Mouse (Mus musculus) limb, embryonic 14.5 days (tissue): Measurements from ENCODE around the gene Tnfrsf23. TPM values are rescaled to one million over a fixed set of nuclear protein-coding genes. Genes with fewer than 3 reads are reported as not detected.

Experiments used
- ATAC-seq: fragments of 200-750 bp; cut with Nextera tagmentation; 2 replicates; pipeline ENCODE4 v1.8.0; 2017; ENCODE audit warnings: low read depth, moderate number of reproducible peaks, moderate TSS enrichment; ENCODE audit not compliant: low FRiP score
- DNase-seq: peaks from one replicate; pipeline ENCODE4 v3.0.0-alpha.2; 2015; ENCODE audit warnings: low spot score
- H3K27ac ChIP-seq: fragments of 300-500 bp; sonication (generic); replicated peaks from 2 replicates; pipeline ENCODE4 v1.5.1; 2014; ENCODE audit warnings: low read depth, mild to moderate bottlenecking, low read length, moderate library complexity, mixed read lengths
- H3K27me3 ChIP-seq: fragments of 300-500 bp; sonication (generic); 2 replicates; pipeline ENCODE4 v1.6.1; 2014; ENCODE audit warnings: low read length, mixed read lengths; ENCODE audit not compliant: control insufficient read depth, insufficient read depth
- H3K36me3 ChIP-seq: fragments of 300-500 bp; sonication (generic); 2 replicates; pipeline ENCODE4 v1.6.1; 2014; ENCODE audit warnings: mild to moderate bottlenecking, low read length, moderate library complexity, mixed read lengths; ENCODE audit not compliant: control insufficient read depth, insufficient read depth
- H3K4me1 ChIP-seq: fragments of 300-500 bp; sonication (generic); 2 replicates; pipeline ENCODE4 v1.6.1; 2014; ENCODE audit warnings: antibody characterized with exemption, low read length, mixed read lengths; ENCODE audit not compliant: control insufficient read depth, insufficient read depth
- H3K4me2 ChIP-seq: fragments of 300-500 bp; sonication (generic); replicated peaks from 2 replicates; pipeline ENCODE4 v1.6.1; 2014; ENCODE audit warnings: low read depth, mild to moderate bottlenecking, low read length, moderate library complexity; ENCODE audit not compliant: severe bottlenecking
- H3K4me3 ChIP-seq: fragments of 300-500 bp; sonication (generic); replicated peaks from 2 replicates; pipeline ENCODE4 v1.5.1; 2014; ENCODE audit warnings: low read length
- H3K9ac ChIP-seq: fragments of 300-500 bp; sonication (generic); 2 replicates; pipeline ENCODE4 v1.6.1; 2014; ENCODE audit warnings: mild to moderate bottlenecking, low read depth, low read length, moderate library complexity; ENCODE audit not compliant: severe bottlenecking
- H3K9me3 ChIP-seq: fragments of 300-500 bp; sonication (generic); 2 replicates; pipeline ENCODE4 v1.6.1; 2016; ENCODE audit warnings: low read length; ENCODE audit not compliant: control insufficient read depth
- POLR2A ChIP-seq: fragments of 200-500 bp; IDR thresholded peaks from 2 replicates; pipeline ENCODE4 v1.8.0; 2012; ENCODE audit warnings: inconsistent platforms, mild to moderate bottlenecking, moderate library complexity, borderline replicate concordance; ENCODE audit not compliant: insufficient read depth, insufficient read length; ENCODE audit errors: extremely low read depth
- WGBS: fragments of 180-500 bp; shearing (Covaris S2); extraction: QIAGEN DNeasy Blood & Tissue Kit; methylation state at CpG from one replicate; pipeline ENCODE4 v1.1.7; 2014; 5-methylcytosine and 5-hydroxymethylcytosine counted together
- polyA plus RNA-seq, 2 experiments: library from polyadenylated mRNA; depleted of rRNA in 1 of 2; stranded (reverse) in 1 of 2; unstranded in 1 of 2; fragments of >200 nt; fragmentation: Nextera tagmentation in 1 of 2; extraction: Ambion mirVana in 1 of 2; gene quantifications; 2 replicates each; pipeline versions ENCODE4 v1.2.1 to v1.2.3; 2012 to 2014

Gene Tnfrsf23
- polyA plus RNA-seq, 2 experiments: 2.8 to 5.5 TPM

DNA sequence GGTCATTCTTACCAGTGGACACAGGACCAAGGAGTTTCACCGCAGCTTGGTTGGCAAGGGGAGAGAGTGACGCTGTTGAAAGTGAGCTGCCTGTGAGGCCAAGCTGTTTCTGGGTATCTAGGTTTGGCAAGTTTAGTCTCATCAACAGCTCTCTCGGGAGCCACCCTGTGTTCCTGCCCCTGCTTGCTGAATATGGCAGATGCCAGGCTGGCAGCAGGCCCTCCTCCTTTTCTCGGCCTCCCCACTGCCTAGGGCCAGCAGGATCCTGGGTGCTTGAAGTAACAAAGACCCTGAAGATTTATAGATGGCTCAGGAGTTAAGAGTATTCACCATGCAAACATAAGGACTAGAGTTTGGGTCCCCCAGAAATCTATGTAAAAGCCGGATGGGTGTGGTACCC, 37.0 kb upstream of the Tnfrsf23 start:
- Histone ChIP-seq H3K27me3 (no peaks in the 10 kb centered on the region), H3K4me3 (no peak overlapping the region), H3K9me3 (no peaks in the 10 kb centered on the region), H3K4me1 (no peaks in the 10 kb centered on the region), H3K9ac (no peak overlapping the region), H3K27ac (no peak overlapping the region), H3K4me2 (no peak overlapping the region), H3K36me3 (no peaks in the 10 kb centered on the region)
- 86% methylated on average over 5 of the region's 5 CpGs for WGBS
- TF ChIP-seq POLR2A: no peak
- no peak for ATAC-seq
- no peak for DNase-seq

DNA sequence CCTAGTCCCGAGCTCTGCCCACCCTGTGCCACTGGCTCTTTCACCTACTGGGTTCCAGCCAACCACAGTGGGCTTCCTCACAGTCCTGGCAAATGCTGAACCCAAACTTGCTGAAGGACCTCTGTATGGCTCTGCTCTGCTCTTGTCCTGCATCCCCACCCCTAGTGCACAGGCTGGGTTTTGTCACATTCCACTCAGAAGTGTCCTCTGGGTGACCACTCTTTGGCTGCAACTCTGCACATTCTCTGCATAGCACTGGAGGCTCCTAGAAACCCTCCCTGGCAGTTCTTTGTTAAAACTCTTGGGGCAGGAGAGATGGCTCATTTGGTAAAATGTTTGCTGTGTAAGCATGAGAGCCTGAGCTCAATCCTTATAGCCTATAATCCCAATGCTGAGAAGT, 32.1 kb upstream of the Tnfrsf23 start:
- Histone ChIP-seq H3K36me3 (peaks cover 21% of the 10 kb centered on the region), H3K4me1 (peaks cover 8% of the 10 kb centered on the region; the same call in 1 of the 2 replicates), H3K27me3 (no peaks in the 10 kb centered on the region), H3K9me3 (no peaks in the 10 kb centered on the region), H3K27ac (no peak overlapping the region), H3K9ac (no peak overlapping the region), H3K4me3 (no peak overlapping the region), H3K4me2 (no peak overlapping the region)
- TF ChIP-seq POLR2A: no peak
- ATAC-seq (no peak), DNase-seq (no peak)
- WGBS: 64% methylated on average over 1 of the region's 1 CpGs

DNA sequence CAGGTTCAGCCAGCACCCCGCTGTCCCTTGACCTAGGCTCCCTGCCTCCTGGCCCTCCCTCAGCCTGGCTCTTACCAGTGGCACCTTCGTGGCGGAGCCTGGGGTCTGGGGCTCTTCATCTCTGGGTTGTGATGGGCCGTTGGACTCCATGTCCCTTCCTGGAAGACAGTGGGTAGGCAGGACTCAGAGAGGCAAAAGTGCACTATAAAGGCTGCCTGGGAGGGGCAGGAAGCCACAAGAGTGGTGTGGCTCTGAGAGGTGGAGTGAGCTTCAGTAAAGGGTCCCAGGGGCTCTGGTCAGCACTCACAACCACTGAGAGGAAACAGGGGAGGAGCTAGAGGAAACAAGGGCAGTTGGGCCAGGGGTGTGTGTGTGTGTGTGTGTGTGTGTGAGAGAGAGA, 27.7 kb upstream of the Tnfrsf23 start:
- Histone ChIP-seq H3K4me2 (no peak overlapping the region), H3K36me3 (peaks cover 59% of the 10 kb centered on the region)

DNA sequence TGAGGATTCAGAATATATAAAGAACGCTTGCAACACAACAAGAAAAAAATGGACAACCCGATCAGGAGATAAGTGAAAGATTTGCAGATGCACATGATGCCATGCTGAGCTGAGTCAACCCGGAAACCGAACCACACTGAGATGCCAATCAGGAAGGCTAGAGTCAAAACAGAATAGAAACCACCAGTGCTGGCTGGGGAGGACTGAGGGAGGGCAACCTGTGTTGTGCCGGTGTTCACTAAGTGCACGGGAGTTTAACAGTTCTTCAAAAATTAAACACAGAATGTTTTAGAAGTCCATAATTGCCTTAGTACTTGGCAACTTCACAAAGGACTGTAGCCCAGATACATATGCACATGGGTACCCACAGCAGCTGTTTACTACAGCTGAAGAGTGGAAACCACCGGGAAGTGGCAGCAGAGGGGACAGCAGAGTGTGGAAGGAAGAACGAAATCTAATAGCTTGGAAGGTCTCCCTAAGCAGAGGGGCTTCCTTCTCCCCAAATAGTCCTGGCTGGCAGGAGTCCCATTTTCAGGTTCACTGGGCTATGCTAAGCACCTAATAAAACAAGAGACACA, 27.2 kb upstream of the Tnfrsf23 start:
- 65% methylated on average over 8 of the region's 8 CpGs for WGBS
- Histone ChIP-seq H3K27ac (peak overlapping the region; percentile 33; the same call in 1 of the 2 replicates), H3K4me1 (peaks cover 9% of the 10 kb centered on the region), H3K27me3 (no peaks in the 10 kb centered on the region), H3K9me3 (no peaks in the 10 kb centered on the region), H3K4me3 (no peak overlapping the region), H3K9ac (no peak overlapping the region), H3K4me2 (no peak overlapping the region), H3K36me3 (peaks cover 63% of the 10 kb centered on the region)
- ATAC-seq (no peak; the same call in 1 of the 2 replicates), DNase-seq (no peak)
- no peak for TF ChIP-seq POLR2A

More for the DNA sequence above, 27.7 kb upstream of the Tnfrsf23 start:
- no peak for ATAC-seq
- no peak for TF ChIP-seq POLR2A
- Histone ChIP-seq H3K4me3 (no peak overlapping the region), H3K4me1 (peaks cover 9% of the 10 kb centered on the region), H3K27me3 (no peaks in the 10 kb centered on the region), H3K9me3 (no peaks in the 10 kb centered on the region), H3K27ac (0 out of 2 replicates have a peak overlapping the region, but pooled peaks have one; percentile 33), H3K9ac (no peak overlapping the region)
- 83% methylated on average over 4 of the region's 4 CpGs for WGBS
- no peak for DNase-seq

DNA sequence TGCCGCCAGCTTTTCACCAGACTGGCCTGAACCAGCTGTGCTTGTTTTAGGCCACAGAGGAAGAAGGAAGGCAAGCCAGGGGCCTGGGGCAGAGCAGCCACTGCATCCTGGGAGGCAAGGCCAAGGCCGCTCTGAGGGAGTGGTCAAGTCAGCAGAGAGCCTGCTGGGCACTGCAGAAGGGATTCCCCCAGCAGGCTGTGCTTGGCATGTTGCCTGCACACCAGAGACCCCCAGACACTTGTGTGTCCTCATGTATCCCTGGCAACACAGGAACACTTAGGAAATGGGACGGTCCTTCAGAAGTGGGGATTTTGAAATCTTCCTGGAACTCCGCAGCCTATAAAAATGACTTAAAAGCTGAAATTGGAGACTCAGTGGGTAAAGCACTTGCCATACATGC, 26.4 kb upstream of the Tnfrsf23 start:
- Histone ChIP-seq H3K36me3 (peaks cover 66% of the 10 kb centered on the region), H3K4me2 (no peak overlapping the region), H3K4me3 (no peak overlapping the region), H3K4me1 (peaks cover 9% of the 10 kb centered on the region), H3K27me3 (no peaks in the 10 kb centered on the region), H3K27ac (no peak overlapping the region), H3K9ac (no peak overlapping the region), H3K9me3 (no peaks in the 10 kb centered on the region)
- peak; percentile 9 for DNase-seq
- TF ChIP-seq POLR2A: no peak
- ATAC-seq: no peak
- WGBS: 45% methylated on average over 4 of the region's 4 CpGs
